Mouse (Mus musculus): ENCODE measurements at regions not wholly inside any gene's neighbourhood (a gene's known extent, or its start where the extent isn't known, plus 50 kb on each side); places are given as distances from the start of the nearest gene placed in this dataset.

- 70% methylated on average over 1 of the region's 1 CpGs for WGBS
- Histone ChIP-seq H3K27ac (no peak overlapping the region), H3K36me3 (no peaks in the 10 kb centered on the region), H3K27me3 (replicated peaks) (no peaks in the 10 kb centered on the region), H3K4me3 (replicated peaks) (no peak overlapping the region), H3K4me1 (no peaks in the 10 kb centered on the region), H3K9ac (no peak overlapping the region), H3K4me2 (no peak overlapping the region), H3K9me3 (no peaks in the 10 kb centered on the region)
- ATAC-seq (ENCODE audit: insufficient read depth, low FRiP score, low read depth) = no peak
Observed at GRCm38 (mm10) chr17:48592457-48592856, 137.8 kb downstream of the Unc5cl start.

GRCm38 (mm10) chr17:48595418-48595963 is 140.8 kb downstream of the Unc5cl start:
- no peak overlapping the region for H3K4me2 ChIP-seq
- H3K4me1 ChIP-seq = no peaks in the 10 kb centered on the region
- H3K27ac ChIP-seq = no peak overlapping the region
- no peak for ATAC-seq (ENCODE audit: insufficient read depth, low FRiP score, low read depth)
- no peak overlapping the region for H3K4me3 ChIP-seq (replicated peaks)
- no peaks in the 10 kb centered on the region for H3K36me3 ChIP-seq
- 76% methylated on average over 10 of the region's 10 CpGs for WGBS
- no peaks in the 10 kb centered on the region for H3K9me3 ChIP-seq
- H3K27me3 ChIP-seq (replicated peaks) = no peaks in the 10 kb centered on the region
- no peak overlapping the region for H3K9ac ChIP-seq

- no peak overlapping the region for H3K27ac ChIP-seq
- H3K9me3 ChIP-seq = no peaks in the 10 kb centered on the region
- H3K27me3 ChIP-seq (replicated peaks) = no peaks in the 10 kb centered on the region
- WGBS = 79% methylated on average over 3 of the region's 3 CpGs
- no peaks in the 10 kb centered on the region for H3K36me3 ChIP-seq
- no peak overlapping the region for H3K9ac ChIP-seq
- no peaks in the 10 kb centered on the region for H3K4me1 ChIP-seq
- ATAC-seq (ENCODE audit: insufficient read depth, low FRiP score, low read depth) = no peak
- no peak overlapping the region for H3K4me3 ChIP-seq (replicated peaks)
- H3K4me2 ChIP-seq = no peak overlapping the region
Observed at GRCm38 (mm10) chr17:48596406-48596805, 141.7 kb downstream of the Unc5cl start.

GRCm38 (mm10) chr17:48597301-48597700 is 142.6 kb downstream of the Unc5cl start:
- Histone ChIP-seq H3K9me3 (no peaks in the 10 kb centered on the region), H3K27ac (no peak overlapping the region), H3K9ac (no peak overlapping the region), H3K27me3 (replicated peaks) (no peaks in the 10 kb centered on the region), H3K4me1 (no peaks in the 10 kb centered on the region), H3K4me2 (no peak overlapping the region), H3K36me3 (no peaks in the 10 kb centered on the region), H3K4me3 (replicated peaks) (no peak overlapping the region)
- ATAC-seq (ENCODE audit: insufficient read depth, low FRiP score, low read depth) = no peak
- 92% methylated on average over 1 of the region's 1 CpGs for WGBS

GRCm38 (mm10) chr17:48598471-48599141 is 143.9 kb downstream of the Unc5cl start:
- H3K4me3 ChIP-seq (replicated peaks) = no peak overlapping the region
- WGBS = 81% methylated on average over 16 of the region's 16 CpGs
- no peak overlapping the region for H3K9ac ChIP-seq
- H3K27me3 ChIP-seq (replicated peaks) = no peaks in the 10 kb centered on the region
- no peaks in the 10 kb centered on the region for H3K4me1 ChIP-seq
- no peak overlapping the region for H3K27ac ChIP-seq
- no peaks in the 10 kb centered on the region for H3K9me3 ChIP-seq
- H3K36me3 ChIP-seq = no peaks in the 10 kb centered on the region
- H3K4me2 ChIP-seq = no peak overlapping the region
- ATAC-seq (ENCODE audit: insufficient read depth, low FRiP score, low read depth) = no peak

- H3K4me2 ChIP-seq = no peak overlapping the region
- no peaks in the 10 kb centered on the region for H3K36me3 ChIP-seq
- H3K27ac ChIP-seq = no peak overlapping the region
- ATAC-seq (ENCODE audit: insufficient read depth, low FRiP score, low read depth) = no peak
- H3K9me3 ChIP-seq = no peaks in the 10 kb centered on the region
- H3K27me3 ChIP-seq (replicated peaks) = no peaks in the 10 kb centered on the region
- no peak overlapping the region for H3K4me3 ChIP-seq (replicated peaks)
- no peak overlapping the region for H3K9ac ChIP-seq
- WGBS = 73% methylated on average over 6 of the region's 6 CpGs
- no peaks in the 10 kb centered on the region for H3K4me1 ChIP-seq
Observed at GRCm38 (mm10) chr17:48600176-48600575, 145.5 kb downstream of the Unc5cl start.

GRCm38 (mm10) chr17:48602554-48602953 is 147.9 kb downstream of the Unc5cl start:
- no peak for ATAC-seq (ENCODE audit: insufficient read depth, low FRiP score, low read depth)
- Histone ChIP-seq H3K27ac (no peak overlapping the region), H3K4me2 (no peak overlapping the region), H3K4me3 (replicated peaks) (no peak overlapping the region), H3K36me3 (no peaks in the 10 kb centered on the region), H3K9me3 (no peaks in the 10 kb centered on the region), H3K4me1 (no peaks in the 10 kb centered on the region), H3K27me3 (replicated peaks) (no peaks in the 10 kb centered on the region), H3K9ac (no peak overlapping the region)
- 3% methylated on average over 6 of the region's 6 CpGs for WGBS

- 84% methylated on average over 4 of the region's 4 CpGs for WGBS
- Histone ChIP-seq H3K4me1 (no peaks in the 10 kb centered on the region), H3K36me3 (no peaks in the 10 kb centered on the region), H3K27me3 (replicated peaks) (no peaks in the 10 kb centered on the region), H3K9ac (no peak overlapping the region), H3K4me3 (replicated peaks) (no peak overlapping the region), H3K9me3 (no peaks in the 10 kb centered on the region), H3K27ac (no peak overlapping the region), H3K4me2 (no peak overlapping the region)
- ATAC-seq (ENCODE audit: insufficient read depth, low FRiP score, low read depth) = no peak
Observed at GRCm38 (mm10) chr17:48606767-48607166, 152.1 kb downstream of the Unc5cl start.

GRCm38 (mm10) chr17:48608315-48608714 is 153.6 kb downstream of the Unc5cl start:
- no peak overlapping the region for H3K27ac ChIP-seq
- WGBS = 83% methylated on average over 3 of the region's 3 CpGs
- H3K9ac ChIP-seq = no peak overlapping the region
- H3K9me3 ChIP-seq = no peaks in the 10 kb centered on the region
- no peaks in the 10 kb centered on the region for H3K36me3 ChIP-seq
- H3K4me1 ChIP-seq = no peaks in the 10 kb centered on the region
- H3K4me2 ChIP-seq = no peak overlapping the region
- no peak overlapping the region for H3K4me3 ChIP-seq (replicated peaks)
- no peak for ATAC-seq (ENCODE audit: insufficient read depth, low FRiP score, low read depth)
- no peaks in the 10 kb centered on the region for H3K27me3 ChIP-seq (replicated peaks)

GRCm38 (mm10) chr17:48610107-48610506 is 155.4 kb downstream of the Unc5cl start:
- no peaks in the 10 kb centered on the region for H3K27me3 ChIP-seq (replicated peaks)
- H3K4me1 ChIP-seq = no peaks in the 10 kb centered on the region
- no peak overlapping the region for H3K4me3 ChIP-seq (replicated peaks)
- WGBS = 80% methylated on average over 10 of the region's 10 CpGs
- ATAC-seq (ENCODE audit: insufficient read depth, low FRiP score, low read depth) = no peak
- H3K9ac ChIP-seq = no peak overlapping the region
- no peak overlapping the region for H3K4me2 ChIP-seq
- no peak overlapping the region for H3K27ac ChIP-seq
- no peaks in the 10 kb centered on the region for H3K9me3 ChIP-seq
- no peaks in the 10 kb centered on the region for H3K36me3 ChIP-seq

- Histone ChIP-seq H3K4me1 (no peaks in the 10 kb centered on the region), H3K4me3 (replicated peaks) (no peak overlapping the region), H3K9me3 (no peaks in the 10 kb centered on the region), H3K27me3 (replicated peaks) (no peaks in the 10 kb centered on the region), H3K27ac (no peak overlapping the region), H3K9ac (no peak overlapping the region), H3K4me2 (no peak overlapping the region), H3K36me3 (no peaks in the 10 kb centered on the region)
- 60% methylated on average over 8 of the region's 8 CpGs for WGBS
- ATAC-seq (ENCODE audit: insufficient read depth, low FRiP score, low read depth) = no peak
Observed at GRCm38 (mm10) chr17:48610806-48611205, 156.1 kb downstream of the Unc5cl start.

- ATAC-seq (ENCODE audit: insufficient read depth, low FRiP score, low read depth) = no peak
- Histone ChIP-seq H3K9ac (no peak overlapping the region), H3K4me3 (replicated peaks) (no peak overlapping the region), H3K4me1 (no peaks in the 10 kb centered on the region), H3K36me3 (no peaks in the 10 kb centered on the region), H3K4me2 (no peak overlapping the region), H3K27me3 (replicated peaks) (no peaks in the 10 kb centered on the region), H3K9me3 (no peaks in the 10 kb centered on the region), H3K27ac (no peak overlapping the region)
- WGBS = 85% methylated on average over 5 of the region's 5 CpGs
Observed at GRCm38 (mm10) chr17:48613491-48613890, 158.8 kb downstream of the Unc5cl start.

GRCm38 (mm10) chr17:48615248-48615647 is 160.5 kb downstream of the Unc5cl start:
- H3K27me3 ChIP-seq (replicated peaks) = no peaks in the 10 kb centered on the region
- H3K36me3 ChIP-seq = no peaks in the 10 kb centered on the region
- H3K4me3 ChIP-seq (replicated peaks) = no peak overlapping the region
- 47% methylated on average over 3 of the region's 3 CpGs for WGBS
- ATAC-seq (ENCODE audit: insufficient read depth, low FRiP score, low read depth) = no peak
- no peaks in the 10 kb centered on the region for H3K9me3 ChIP-seq
- no peak overlapping the region for H3K4me2 ChIP-seq
- no peak overlapping the region for H3K9ac ChIP-seq
- H3K4me1 ChIP-seq = no peaks in the 10 kb centered on the region
- no peak overlapping the region for H3K27ac ChIP-seq
